Mouse (Mus musculus) adrenal gland, adult 10 weeks (tissue): ENCODE measurements around the gene Vmn2r13. TPM values are rescaled to one million over a fixed set of nuclear protein-coding genes. Genes with fewer than 3 reads are reported as not detected.

ENCODE experiments used
- polyA plus RNA-seq: library from polyadenylated mRNA; stranded (reverse); fragments of 350-450 nt; fragmentation: Illumina TruSeq; extraction: RNeasy Lipid Tissue Mini Kit (QIAGEN cat#74804); gene quantifications from one replicate; pipeline ENCODE4 v1.2.3, GENCODE M21; 2014; ENCODE audit warnings: low read depth, low replicate concordance

Gene Vmn2r13
- polyA plus RNA-seq: 0.23 TPM

DNA sequence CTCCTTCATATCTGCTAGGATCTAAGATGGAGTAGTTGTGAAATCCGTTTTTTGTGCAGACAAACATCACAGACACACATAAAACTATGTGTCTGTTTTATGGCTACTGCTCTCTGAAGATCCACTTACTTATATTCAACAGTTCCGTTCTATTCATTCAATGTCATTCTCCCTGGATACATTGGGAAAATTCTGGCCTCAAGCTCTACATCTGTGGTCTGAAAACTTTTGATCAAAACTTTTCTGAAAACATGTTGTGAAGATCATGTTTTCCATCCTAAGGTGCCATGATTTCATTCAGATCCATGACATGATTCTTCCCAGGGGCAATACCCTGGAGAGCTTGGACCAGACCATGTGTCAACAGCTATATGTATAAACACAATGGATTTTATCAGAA lies at the start of gene Vmn2r13:
Vmn2r13 (minus strand) TSS at position 101 of the 400 bp plus-strand sequence.

DNA sequence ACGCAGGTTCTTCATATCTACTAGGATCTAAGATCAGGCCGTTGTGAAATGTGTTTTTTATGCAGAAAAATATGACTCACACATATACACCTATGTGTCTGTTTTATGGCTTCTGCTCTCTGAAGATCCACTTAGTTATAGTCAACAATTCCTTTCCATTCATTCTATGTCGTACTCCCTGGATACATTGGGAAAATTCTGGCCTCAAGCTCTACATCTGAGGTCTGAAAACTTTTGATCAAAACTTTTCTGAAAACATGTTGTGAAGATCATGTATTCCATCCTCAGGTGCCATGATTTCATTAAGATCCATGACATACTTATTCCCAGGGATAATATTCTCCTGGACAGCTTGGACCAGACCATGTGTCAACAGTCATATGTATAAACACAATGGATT lies 32.6 kb upstream of the Vmn2r13 start, which contains the start of gene Vmn2r14:
Vmn2r14 (minus strand) TSS at position 101 of the 400 bp plus-strand sequence.

Other genes with a start within 250 kb of the Vmn2r13 start
- not detected for gene Vmn2r10, start 185.7 kb downstream of the Vmn2r13 start, polyA plus RNA-seq
- not detected for gene Vmn2r11, start 132.6 kb downstream of the Vmn2r13 start, polyA plus RNA-seq
- gene Vmn2r12, start 94.2 kb downstream of the Vmn2r13 start, polyA plus RNA-seq: not detected
- gene Vmn2r14, start 32.5 kb upstream of the Vmn2r13 start, polyA plus RNA-seq: 0.06 TPM
- gene Vmn2r15, start 105.4 kb upstream of the Vmn2r13 start, polyA plus RNA-seq: not detected
- not detected for gene Vmn2r16, start 138.0 kb upstream of the Vmn2r13 start, polyA plus RNA-seq
- gene Vmn2r17, start 227.5 kb upstream of the Vmn2r13 start, polyA plus RNA-seq: not detected